Mouse (Mus musculus): ENCODE measurements at regions not wholly inside any gene's neighbourhood (a gene's known extent, or its start where the extent isn't known, plus 50 kb on each side); places are given as distances from the start of the nearest gene placed in this dataset.

DNA sequence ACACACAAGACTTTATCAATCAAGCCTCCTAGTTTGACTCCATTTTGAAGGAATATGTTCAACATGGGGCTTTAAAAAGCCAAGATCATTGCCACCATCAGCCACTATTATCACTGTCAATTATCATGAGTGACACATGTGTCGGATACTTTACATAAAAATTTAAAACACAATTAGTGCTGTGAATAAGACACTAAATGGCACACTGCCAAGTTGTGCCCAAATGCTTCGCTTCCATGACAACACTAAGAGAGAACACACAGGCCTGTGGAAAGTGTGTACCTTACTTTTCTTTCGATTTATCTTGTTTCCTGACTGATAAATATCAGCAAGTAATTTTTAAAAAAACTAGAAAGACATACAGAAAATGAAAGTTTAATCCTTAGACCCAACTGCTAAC, 166.5 kb upstream of the Ptbp2 start:
- H3K4me3 ChIP-seq = no peak overlapping the region
- H3K36me3 ChIP-seq = no peaks in the 10 kb centered on the region
- WGBS = 87% methylated on average over 3 of the region's 3 CpGs
- H3K9me3 ChIP-seq = no peaks in the 10 kb centered on the region
- peaks cover 48% of the 10 kb centered on the region for H3K4me1 ChIP-seq (replicated peaks)
- no peak for DNase-seq (ENCODE audit: low spot score)
- no peak overlapping the region for H3K27ac ChIP-seq
- no peaks in the 10 kb centered on the region for H3K27me3 ChIP-seq (ENCODE audit: insufficient read depth, poor library complexity, severe bottlenecking)

DNA sequence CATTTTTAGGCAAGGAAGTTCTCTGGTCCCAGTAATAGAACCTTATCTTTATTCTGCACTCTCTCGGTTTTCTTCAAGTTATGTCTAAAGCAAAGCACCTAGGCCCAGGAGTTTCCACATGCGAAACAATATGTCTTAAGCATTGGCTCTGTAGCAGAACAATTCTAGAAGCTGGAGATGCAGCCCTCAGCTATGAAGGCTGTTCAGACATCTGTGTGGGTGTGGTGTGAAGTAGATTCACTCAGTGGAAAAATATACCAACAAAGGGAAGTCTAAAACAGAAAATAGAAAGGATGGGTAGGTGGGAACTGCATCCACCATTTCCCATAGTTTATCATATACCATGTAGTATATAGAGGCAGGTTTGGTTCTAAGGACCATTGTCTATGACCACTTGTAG, 165.8 kb upstream of the Ptbp2 start:
- no peaks in the 10 kb centered on the region for H3K36me3 ChIP-seq
- H3K4me1 ChIP-seq (replicated peaks) = peaks cover 48% of the 10 kb centered on the region
- WGBS = 76% methylated on average over 2 of the region's 2 CpGs
- no peak for DNase-seq (ENCODE audit: low spot score)
- no peak overlapping the region for H3K4me3 ChIP-seq
- no peaks in the 10 kb centered on the region for H3K9me3 ChIP-seq
- no peak overlapping the region for H3K27ac ChIP-seq
- no peaks in the 10 kb centered on the region for H3K27me3 ChIP-seq (ENCODE audit: insufficient read depth, poor library complexity, severe bottlenecking)

DNA sequence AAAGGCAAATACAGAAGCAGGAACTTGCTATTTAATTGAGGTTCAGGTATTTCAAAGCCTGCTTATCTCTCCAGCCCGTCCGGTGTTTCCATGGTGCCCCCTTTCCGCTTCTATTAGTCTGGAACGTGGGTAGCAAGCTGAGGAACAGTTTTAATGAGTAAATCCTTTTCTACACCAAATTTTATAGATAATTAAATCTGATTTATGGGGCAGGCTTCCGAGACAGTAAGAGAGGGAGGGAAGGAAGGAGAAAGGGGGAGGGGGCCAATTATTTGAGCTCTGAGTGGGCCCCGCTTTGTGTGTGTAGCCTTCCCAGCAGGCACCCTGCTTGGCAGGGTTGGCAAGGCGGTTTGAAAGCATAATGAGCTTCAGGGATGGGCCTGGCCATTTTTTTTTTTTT, 165.4 kb upstream of the Ptbp2 start:
- Histone ChIP-seq H3K36me3 (no peaks in the 10 kb centered on the region), H3K4me3 (peak overlapping the region; percentile 36; the same call in 1 of the 2 replicates), H3K27ac (no peak overlapping the region), H3K27me3 (ENCODE audit: insufficient read depth, poor library complexity, severe bottlenecking) (no peaks in the 10 kb centered on the region), H3K9me3 (no peaks in the 10 kb centered on the region), H3K4me1 (replicated peaks) (peaks cover 49% of the 10 kb centered on the region)
- DNase-seq (ENCODE audit: low spot score) = no peak
- 25% methylated on average over 7 of the region's 7 CpGs for WGBS

DNA sequence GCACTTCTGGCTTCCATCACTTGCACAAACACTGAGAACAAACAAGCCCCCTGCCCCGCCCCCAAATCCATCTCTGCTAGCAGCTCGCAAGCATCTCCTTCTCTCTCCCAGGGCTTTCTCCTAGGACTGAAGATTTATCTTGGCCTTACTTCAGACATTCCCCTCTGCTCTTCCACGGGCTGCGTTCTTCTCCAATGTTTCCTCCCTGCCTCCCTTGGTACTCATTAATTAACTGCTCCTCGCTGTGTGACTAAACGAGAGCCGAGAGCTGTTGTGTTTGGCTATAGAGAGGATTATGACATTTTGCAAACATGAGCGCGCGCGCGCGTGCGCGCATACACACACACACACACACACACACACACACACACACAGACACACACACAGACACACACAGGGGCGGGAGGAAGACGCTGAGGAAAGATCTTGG, 164.8 kb upstream of the Ptbp2 start:
- peak; percentile 20 for DNase-seq (ENCODE audit: low spot score)
- H3K27ac ChIP-seq = peak overlapping the region; percentile 75

DNA sequence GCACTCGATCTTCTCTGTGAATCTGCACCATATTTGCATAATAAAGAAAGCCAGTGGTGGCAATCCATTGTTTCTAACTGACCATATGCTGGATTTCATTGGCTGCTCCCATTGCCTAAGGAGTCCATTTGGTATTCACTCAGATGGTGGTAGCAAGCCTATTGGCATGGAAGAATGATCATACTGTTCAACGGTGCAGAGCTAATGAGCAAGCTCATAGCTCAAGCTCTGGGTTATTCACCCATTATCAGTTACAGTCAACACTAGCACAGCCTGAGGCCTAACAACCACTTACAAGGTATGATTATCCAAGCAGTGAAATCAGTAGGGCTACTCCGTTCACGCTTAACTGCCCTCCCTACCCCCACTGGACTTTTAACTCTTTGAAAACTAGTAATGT, 162.9 kb upstream of the Ptbp2 start:
- Histone ChIP-seq H3K36me3 (no peaks in the 10 kb centered on the region), H3K4me3 (no peak overlapping the region), H3K9me3 (no peaks in the 10 kb centered on the region), H3K27me3 (ENCODE audit: insufficient read depth, poor library complexity, severe bottlenecking) (no peaks in the 10 kb centered on the region), H3K4me1 (replicated peaks) (peaks cover 53% of the 10 kb centered on the region), H3K27ac (peak overlapping the region; percentile 54)
- no peak for DNase-seq (ENCODE audit: low spot score)
- 28% methylated on average over 4 of the region's 4 CpGs for WGBS

More for the DNA sequence above, 164.8 kb upstream of the Ptbp2 start:
- peaks cover 53% of the 10 kb centered on the region for H3K4me1 ChIP-seq (replicated peaks)
- 42% methylated on average over 17 of the region's 17 CpGs for WGBS
- H3K36me3 ChIP-seq = no peaks in the 10 kb centered on the region
- H3K9me3 ChIP-seq = no peaks in the 10 kb centered on the region
- peak overlapping the region; percentile 36 for H3K4me3 ChIP-seq
- H3K27me3 ChIP-seq (ENCODE audit: insufficient read depth, poor library complexity, severe bottlenecking) = no peaks in the 10 kb centered on the region

DNA sequence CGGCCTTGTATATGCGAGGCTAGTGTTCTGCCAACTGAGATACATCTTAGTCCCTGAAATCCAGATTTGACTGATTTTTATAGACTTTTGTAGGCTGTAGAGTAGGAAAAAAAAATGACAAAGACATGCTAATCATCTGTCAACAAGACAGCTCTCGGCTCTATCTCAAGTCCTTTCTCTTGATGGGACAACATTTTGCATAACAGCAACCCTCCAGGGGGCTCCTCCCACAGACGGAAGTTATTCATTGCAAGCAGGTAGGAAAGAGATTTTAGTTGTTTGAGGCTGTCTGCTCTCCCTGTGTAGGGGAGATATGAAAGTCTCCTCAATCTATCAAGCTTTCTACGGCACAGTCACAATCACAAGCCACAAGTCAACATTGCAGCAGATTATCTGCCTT, 159.8 kb upstream of the Ptbp2 start:
- Histone ChIP-seq H3K9me3 (no peaks in the 10 kb centered on the region), H3K27me3 (ENCODE audit: insufficient read depth, poor library complexity, severe bottlenecking) (no peaks in the 10 kb centered on the region), H3K4me1 (replicated peaks) (peaks cover 39% of the 10 kb centered on the region), H3K36me3 (no peaks in the 10 kb centered on the region), H3K4me3 (no peak overlapping the region), H3K27ac (no peak overlapping the region)
- 54% methylated on average over 5 of the region's 5 CpGs for WGBS
- DNase-seq (ENCODE audit: low spot score) = no peak

DNA sequence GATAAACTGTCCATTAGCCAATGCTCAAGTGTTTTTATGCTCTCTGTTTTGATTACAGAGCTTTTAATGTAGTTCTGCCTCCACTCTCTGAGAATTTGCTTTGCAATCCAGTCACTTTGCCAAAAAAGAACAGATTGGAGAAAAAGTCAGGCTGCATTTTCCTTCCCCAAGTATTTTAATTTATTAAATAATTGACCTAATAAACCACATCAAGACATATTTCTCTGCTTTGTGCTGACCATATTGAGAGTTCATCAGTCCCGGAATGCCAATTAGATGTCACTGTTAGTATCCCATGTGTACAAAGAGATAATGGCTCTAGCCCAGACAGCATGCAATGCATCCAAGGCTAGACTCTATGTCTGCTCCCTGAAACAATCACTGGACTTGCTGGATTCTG, 154.8 kb upstream of the Ptbp2 start:
- no peaks in the 10 kb centered on the region for H3K27me3 ChIP-seq (ENCODE audit: insufficient read depth, poor library complexity, severe bottlenecking)
- H3K27ac ChIP-seq = no peak overlapping the region
- WGBS = 90% methylated on average over 1 of the region's 1 CpGs
- no peak overlapping the region for H3K4me3 ChIP-seq
- no peaks in the 10 kb centered on the region for H3K4me1 ChIP-seq (replicated peaks)
- DNase-seq (ENCODE audit: low spot score) = no peak
- no peaks in the 10 kb centered on the region for H3K36me3 ChIP-seq
- H3K9me3 ChIP-seq = no peaks in the 10 kb centered on the region

DNA sequence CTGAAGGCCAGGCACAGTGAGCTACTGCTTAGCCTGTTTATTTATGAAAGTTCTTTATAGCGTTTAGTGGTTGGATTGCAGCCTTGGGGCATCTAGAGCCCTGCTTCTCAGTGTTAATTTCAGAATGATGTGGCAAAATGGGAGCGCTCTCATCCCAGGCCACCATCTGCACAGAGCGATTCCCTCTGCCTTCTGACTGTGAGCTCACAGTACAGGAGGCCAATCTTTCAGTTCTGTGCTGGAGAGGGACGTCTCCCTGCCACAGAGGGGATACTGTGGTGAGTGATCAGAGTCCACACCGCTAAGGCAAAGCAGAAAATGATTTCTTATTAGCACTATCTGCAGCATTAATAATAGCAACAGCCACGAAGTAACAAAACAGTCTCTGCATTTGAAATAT, 154.2 kb upstream of the Ptbp2 start:
- peaks cover under 1% of the 10 kb centered on the region; the same call in 1 of the 2 replicates for H3K4me1 ChIP-seq (replicated peaks)
- 76% methylated on average over 6 of the region's 6 CpGs for WGBS
- H3K4me3 ChIP-seq = no peak overlapping the region
- no peak overlapping the region for H3K27ac ChIP-seq
- no peaks in the 10 kb centered on the region for H3K36me3 ChIP-seq
- no peaks in the 10 kb centered on the region for H3K27me3 ChIP-seq (ENCODE audit: insufficient read depth, poor library complexity, severe bottlenecking)
- DNase-seq (ENCODE audit: low spot score) = no peak
- no peaks in the 10 kb centered on the region for H3K9me3 ChIP-seq

DNA sequence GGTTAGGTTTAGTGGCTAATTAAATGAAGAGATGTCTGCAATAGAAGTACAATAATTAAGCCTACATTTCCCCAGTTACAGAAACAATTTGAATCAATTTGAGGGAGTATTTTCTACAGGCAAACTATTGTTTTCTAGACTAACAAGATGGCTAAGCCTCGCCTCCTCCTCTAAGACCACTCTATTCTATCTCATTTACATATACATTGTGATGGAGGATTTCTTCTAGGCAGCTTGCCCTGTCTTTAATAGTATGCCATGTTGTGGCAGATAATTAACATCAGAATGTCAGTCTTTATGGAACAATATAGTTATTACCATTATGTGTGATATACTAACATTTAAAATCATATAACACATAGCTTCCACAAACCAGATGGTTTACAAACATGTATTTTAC, 152.3 kb upstream of the Ptbp2 start:
- Histone ChIP-seq H3K4me3 (no peak overlapping the region), H3K4me1 (replicated peaks) (peaks cover 7% of the 10 kb centered on the region; the same call in 1 of the 2 replicates), H3K9me3 (no peaks in the 10 kb centered on the region), H3K27ac (no peak overlapping the region), H3K27me3 (ENCODE audit: insufficient read depth, poor library complexity, severe bottlenecking) (no peaks in the 10 kb centered on the region), H3K36me3 (no peaks in the 10 kb centered on the region)
- DNase-seq (ENCODE audit: low spot score) = no peak
- WGBS = 75% methylated on average over 1 of the region's 1 CpGs

DNA sequence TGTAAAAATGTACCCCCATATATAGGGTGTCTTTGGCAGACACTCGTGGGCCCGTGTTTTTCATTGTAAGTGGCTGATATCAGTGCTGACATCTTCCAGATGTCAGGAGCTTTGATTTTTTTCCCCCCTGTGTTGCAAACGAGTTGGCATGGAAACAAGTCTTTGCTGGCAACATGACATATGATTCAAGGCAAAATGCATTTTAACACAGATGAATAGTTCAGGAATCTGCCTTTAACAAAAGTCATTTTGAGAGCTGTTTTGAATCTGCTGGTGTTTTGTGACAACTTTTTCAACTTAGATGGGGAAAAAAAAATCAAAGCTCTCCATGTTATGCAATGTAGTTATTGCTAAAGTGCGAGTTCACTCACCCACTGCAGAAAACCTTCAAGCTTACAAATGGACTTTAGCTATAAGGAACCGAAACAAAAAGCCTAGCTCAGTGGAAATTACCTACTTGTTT, 148.8 kb upstream of the Ptbp2 start:
- no peaks in the 10 kb centered on the region for H3K27me3 ChIP-seq (ENCODE audit: insufficient read depth, poor library complexity, severe bottlenecking)
- WGBS = 41% methylated on average over 5 of the region's 5 CpGs
- DNase-seq (ENCODE audit: low spot score) = no peak
- H3K27ac ChIP-seq = no peak overlapping the region
- no peaks in the 10 kb centered on the region for H3K36me3 ChIP-seq
- H3K4me1 ChIP-seq (replicated peaks) = peaks cover 7% of the 10 kb centered on the region; the same call in 1 of the 2 replicates
- H3K4me3 ChIP-seq = no peak overlapping the region
- H3K9me3 ChIP-seq = no peaks in the 10 kb centered on the region

DNA sequence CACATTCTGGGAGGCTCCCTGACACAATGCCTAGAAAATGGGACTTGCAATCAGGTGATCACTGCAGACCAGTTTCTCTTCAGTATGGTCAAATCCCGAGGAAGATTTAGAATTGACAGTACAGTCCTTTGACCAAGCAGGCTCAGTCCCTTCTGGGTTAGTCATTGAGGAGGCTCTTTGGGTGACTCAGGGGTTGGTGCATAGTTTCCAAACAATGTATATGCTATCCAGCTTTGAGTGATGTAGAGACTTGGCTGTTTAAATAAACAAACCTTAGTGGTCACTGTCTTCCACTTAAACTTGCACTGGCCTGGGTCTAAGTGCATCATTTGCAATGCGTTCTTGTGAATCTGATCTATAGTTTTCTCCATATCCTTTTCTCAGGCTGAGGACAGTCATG, 144.0 kb upstream of the Ptbp2 start:
- no peak for DNase-seq (ENCODE audit: low spot score)

DNA sequence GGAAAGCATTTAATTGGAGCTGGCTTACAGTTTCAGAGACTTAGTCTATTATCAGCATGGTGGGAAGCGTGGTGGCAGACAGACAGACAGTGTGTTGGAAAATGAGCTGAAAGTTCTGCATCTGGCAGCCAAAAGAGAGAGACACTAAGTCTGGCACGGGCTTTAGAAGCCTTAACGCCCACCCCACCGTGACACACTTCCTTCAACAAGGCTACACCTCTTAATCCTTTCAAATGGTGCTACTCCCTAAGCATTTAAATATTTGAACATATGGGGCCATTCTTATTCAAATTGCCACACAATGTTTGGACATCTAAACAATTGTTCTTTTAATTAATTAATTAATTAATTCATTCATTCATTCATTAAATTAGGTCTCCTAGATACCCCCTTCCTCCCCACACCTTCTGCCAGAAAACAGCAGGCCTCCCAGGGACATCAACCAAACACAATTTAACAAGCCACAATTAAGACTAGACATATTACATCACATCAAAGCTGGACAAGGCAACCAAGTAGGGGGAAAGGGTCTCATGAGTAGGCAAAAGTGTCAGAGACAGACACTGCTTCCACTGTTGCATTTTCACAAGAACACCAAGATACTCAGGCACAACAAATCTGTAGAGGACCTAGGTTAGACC, 135.4 kb upstream of the Ptbp2 start:
- Histone ChIP-seq H3K27me3 (ENCODE audit: insufficient read depth, poor library complexity, severe bottlenecking) (no peaks in the 10 kb centered on the region), H3K4me3 (no peak overlapping the region), H3K4me1 (replicated peaks) (no peaks in the 10 kb centered on the region), H3K27ac (no peak overlapping the region), H3K9me3 (no peaks in the 10 kb centered on the region), H3K36me3 (no peaks in the 10 kb centered on the region)
- 86% methylated on average over 4 of the region's 4 CpGs for whole genome bisulfite sequencing
- no peak for DNase-seq (ENCODE audit: low spot score)

More for the DNA sequence above, 144.0 kb upstream of the Ptbp2 start:
- H3K27me3 ChIP-seq (ENCODE audit: insufficient read depth, poor library complexity, severe bottlenecking) = no peaks in the 10 kb centered on the region
- no peaks in the 10 kb centered on the region for H3K9me3 ChIP-seq
- H3K27ac ChIP-seq = no peak overlapping the region
- H3K4me1 ChIP-seq (replicated peaks) = peaks cover 5% of the 10 kb centered on the region; the same call in 1 of the 2 replicates
- no peak overlapping the region for H3K4me3 ChIP-seq
- 86% methylated on average over 2 of the region's 2 CpGs for WGBS
- H3K36me3 ChIP-seq = no peaks in the 10 kb centered on the region

DNA sequence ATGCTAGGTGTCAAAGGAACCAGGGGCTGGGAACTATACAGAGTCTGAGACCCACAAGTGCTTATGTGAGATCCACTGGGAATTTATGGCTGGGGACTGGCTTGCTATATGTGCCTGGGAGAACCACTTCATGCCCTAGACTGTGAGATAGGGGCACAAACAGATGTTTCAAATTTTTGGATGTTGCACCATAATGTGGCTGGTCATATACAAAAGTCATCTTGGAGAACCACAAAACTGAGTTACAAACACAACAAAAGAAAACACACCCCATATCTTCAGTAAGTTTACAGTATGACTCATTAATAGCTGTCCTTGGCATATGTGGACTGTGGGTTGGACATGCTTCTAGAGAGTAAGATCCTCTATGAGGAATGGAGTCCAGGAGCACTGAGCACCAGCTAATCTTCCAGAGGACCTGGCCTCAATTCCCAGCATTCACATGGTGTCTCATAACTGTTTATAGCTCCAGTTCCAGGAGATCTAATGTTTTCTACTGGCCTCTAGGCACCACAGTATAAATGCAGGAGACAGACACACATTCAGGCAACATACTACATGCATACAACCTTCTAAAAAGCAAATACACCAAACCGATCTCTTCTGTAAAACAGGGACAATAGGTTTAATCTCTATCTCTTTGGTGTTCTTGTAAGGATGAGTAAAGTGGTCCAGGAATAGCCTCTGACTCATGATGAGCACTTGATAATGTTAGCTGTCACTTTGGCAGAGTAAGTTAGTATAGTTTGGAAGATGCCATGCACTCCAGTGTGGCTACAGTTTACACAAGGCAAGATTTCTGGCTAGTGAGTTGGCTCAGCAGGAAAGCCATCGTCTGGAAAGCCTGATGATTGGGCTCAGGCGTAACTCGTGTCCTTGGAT, 132.0 kb upstream of the Ptbp2 start:
- H3K27ac ChIP-seq = no peak overlapping the region
- DNase-seq (ENCODE audit: low spot score) = no peak
- no peaks in the 10 kb centered on the region for H3K4me1 ChIP-seq (replicated peaks)
- no peaks in the 10 kb centered on the region for H3K27me3 ChIP-seq (ENCODE audit: insufficient read depth, poor library complexity, severe bottlenecking)
- 86% methylated on average over 4 of the region's 4 CpGs for WGBS
- no peaks in the 10 kb centered on the region for H3K9me3 ChIP-seq
- no peak overlapping the region for H3K4me3 ChIP-seq
- H3K36me3 ChIP-seq = no peaks in the 10 kb centered on the region

Data from hindbrain, embryonic 10.5 days (tissue).